Mouse (Mus musculus) left cerebral cortex, adult 18-20 months (tissue): Measurements from ENCODE around the gene Il11. TPM values are rescaled to one million over a fixed set of nuclear protein-coding genes. Genes with fewer than 3 reads are reported as not detected.
"Not testable (repeated sequence)": the region's sequence is repeated elsewhere in the genome, so short reads cannot be mapped to it uniquely, and the experiment has no call there.

Experiments used
- DNase-seq, 2 experiments: peaks; one replicate each; pipeline ENCODE4 v3.0.0; 2021 to 2022; ENCODE audit warnings: low spot score in 2 of 2, mixed read lengths in 1 of 2
- long read RNA-seq, 2 experiments: library from polyadenylated mRNA; stranded (forward); transcript quantifications; one replicate each; pipeline ENCODE4 v2.0.0; 2021
- total RNA-seq, 2 experiments: library from RNA; stranded (reverse); gene quantifications; 2 replicates each; pipeline ENCODE4 v1.2.3; 2021

Il11 gene
- total RNA-seq = under 1 TPM; 0.28 to 0.30 TPM
- long read RNA-seq, experiment 1, partial matches to known transcripts = 0 of 2 reads
- long read RNA-seq, experiment 1, other reads (novel, unspliced or antisense) = 2 of 2 reads
- long read RNA-seq, experiment 2, partial matches to known transcripts = 0 of 2 reads
- long read RNA-seq, experiment 2, other reads (novel, unspliced or antisense) = 2 of 2 reads

- DNase-seq = no peak
Observed at GRCm38 (mm10) chr7:4782759-4783158, at the start of gene Il11, which contains the start of gene Tmem190. TSS of gene Il11 (minus strand) at chr7:4782859. TSS of gene Tmem190 (plus strand) at chr7:4782937.

GRCm38 (mm10) chr7:4830476-4830875 is 47.8 kb upstream of the Il11 start:
- DNase-seq = no peak

- DNase-seq = no peak
Observed at GRCm38 (mm10) chr7:4825365-4825764, 42.7 kb upstream of the Il11 start.

- no peak for DNase-seq
Observed at GRCm38 (mm10) chr7:4822162-4822907, 39.7 kb upstream of the Il11 start.

- peak in 1 of 2 experiments; percentile 35 for DNase-seq
Observed at GRCm38 (mm10) chr7:4821690-4822089, 39.0 kb upstream of the Il11 start.

- DNase-seq = not testable (repeated sequence)
Observed at GRCm38 (mm10) chr7:4820925-4821324, 38.3 kb upstream of the Il11 start.

- no peak for DNase-seq
Observed at GRCm38 (mm10) chr7:4816559-4816958, 33.9 kb upstream of the Il11 start.

- DNase-seq = no peak
Observed at GRCm38 (mm10) chr7:4813105-4813791, 30.6 kb upstream of the Il11 start.

- DNase-seq = peak; percentile 95 to 98
Observed at GRCm38 (mm10) chr7:4812303-4813104, 29.8 kb upstream of the Il11 start, which contains the start of gene Ube2s. TSS of gene Ube2s (minus strand) at chr7:4812590.

GRCm38 (mm10) chr7:4811842-4812302 is 29.2 kb upstream of the Il11 start:
- DNase-seq = no peak

- not testable (repeated sequence) for DNase-seq
Observed at GRCm38 (mm10) chr7:4811131-4811530, 28.5 kb upstream of the Il11 start.

- no peak for DNase-seq
Observed at GRCm38 (mm10) chr7:4806716-4807115, 24.1 kb upstream of the Il11 start.

- no peak for DNase-seq
Observed at GRCm38 (mm10) chr7:4802247-4802646, 19.6 kb upstream of the Il11 start.

- DNase-seq = no peak
Observed at GRCm38 (mm10) chr7:4795767-4796433, 13.2 kb upstream of the Il11 start.

GRCm38 (mm10) chr7:4794631-4795168 is 12.0 kb upstream of the Il11 start:
- DNase-seq = no peak

- no peak for DNase-seq
Observed at GRCm38 (mm10) chr7:4793674-4794073, 11.0 kb upstream of the Il11 start.

- not testable (repeated sequence) for DNase-seq
Observed at GRCm38 (mm10) chr7:4793248-4793647, 10.6 kb upstream of the Il11 start.

GRCm38 (mm10) chr7:4792278-4793212 is 9.9 kb upstream of the Il11 start, which contains the start of gene Rpl28:
TSS of gene Rpl28 (plus strand) at chr7:4792874.
- peak; percentile 97 for DNase-seq

- DNase-seq = no peak
Observed at GRCm38 (mm10) chr7:4789436-4789935, 6.8 kb upstream of the Il11 start, which contains the start of gene Tmem238. TSS of gene Tmem238 (minus strand) at chr7:4789656.
